Mouse (Mus musculus) stomach, postnatal 0 days (tissue): ENCODE measurements around the gene Acin1. TPM values are rescaled to one million over a fixed set of nuclear protein-coding genes. Genes with fewer than 3 reads are reported as not detected.

Source experiments
- ATAC-seq: fragments of 200-750 bp; cut with Nextera tagmentation; 2 replicates; pipeline ENCODE4 v1.8.0; 2017; ENCODE audit not compliant: low FRiP score, low TSS enrichment
- DNase-seq: peaks from one replicate; pipeline ENCODE4 v3.0.0-alpha.2; 2016; ENCODE audit warnings: low spot score
- H3K27ac ChIP-seq: fragments of 300-500 bp; sonication (generic); replicated peaks from 2 replicates; pipeline ENCODE4 v1.5.1; 2014; ENCODE audit warnings: mild to moderate bottlenecking, control low read depth
- H3K27me3 ChIP-seq: fragments of 300-500 bp; sonication (generic); 2 replicates; pipeline ENCODE4 v1.6.1; 2014; ENCODE audit warnings: low read length; ENCODE audit not compliant: control insufficient read depth, insufficient read depth
- H3K36me3 ChIP-seq: fragments of 300-500 bp; sonication (generic); 2 replicates; pipeline ENCODE4 v1.6.1; 2014; ENCODE audit warnings: low read length, mixed read lengths; ENCODE audit not compliant: control insufficient read depth, insufficient read depth
- H3K4me1 ChIP-seq: fragments of 300-500 bp; sonication (generic); replicated peaks from 2 replicates; pipeline ENCODE4 v1.6.1; 2014; ENCODE audit warnings: antibody characterized with exemption; ENCODE audit not compliant: control insufficient read depth, insufficient read depth
- H3K4me2 ChIP-seq: fragments of 300-500 bp; sonication (generic); replicated peaks from 2 replicates; pipeline ENCODE4 v1.6.1; 2014; ENCODE audit warnings: low read depth, mild to moderate bottlenecking, control low read depth, moderate library complexity
- H3K4me3 ChIP-seq: fragments of 300-500 bp; sonication (generic); 2 replicates; pipeline ENCODE4 v1.5.1; 2014; ENCODE audit warnings: low read depth, low read length, control low read depth
- H3K9ac ChIP-seq: fragments of 300-500 bp; sonication (generic); 2 replicates; pipeline ENCODE4 v1.6.1; 2014; ENCODE audit warnings: mild to moderate bottlenecking, low read length, control low read depth, mixed read lengths
- H3K9me3 ChIP-seq: fragments of 300-500 bp; sonication (generic); 2 replicates; pipeline ENCODE4 v1.6.1; 2016; ENCODE audit warnings: low read length; ENCODE audit not compliant: control insufficient read depth
- CTCF ChIP-seq: IDR thresholded peaks from 2 replicates; pipeline ENCODE4 v1.5.1; 2016; ENCODE audit warnings: antibody characterized with exemption, low read depth, mild to moderate bottlenecking, moderate library complexity
- EP300 ChIP-seq: optimal IDR thresholded peaks from 2 replicates; pipeline ENCODE3; 2016; ENCODE audit warnings: antibody characterized with exemption
- WGBS: fragments of 180-500 bp; shearing (Covaris S2); extraction: QIAGEN DNeasy Blood & Tissue Kit; methylation state at CpG from one replicate; pipeline ENCODE4 v1.1.7; 2014; 5-methylcytosine and 5-hydroxymethylcytosine counted together
- polyA plus RNA-seq: library from polyadenylated mRNA; unstranded; fragments of >200 nt; fragmentation: Nextera tagmentation; extraction: Ambion mirVana; gene quantifications from 2 replicates; pipeline ENCODE4 v1.2.1, GENCODE M21; 2015

The Acin1 gene
- polyA plus RNA-seq, 1 experiment from 2014 or later: 46.9 TPM

- no peak for DNase-seq
- Histone ChIP-seq H3K27ac (no peak overlapping the region), H3K4me1 (no peaks in the 10 kb centered on the region), H3K9ac (no peak overlapping the region), H3K9me3 (no peaks in the 10 kb centered on the region), H3K4me3 (no peak overlapping the region), H3K36me3 (peaks cover 51% of the 10 kb centered on the region), H3K4me2 (no peak overlapping the region), H3K27me3 (no peaks in the 10 kb centered on the region)
- WGBS: 92% methylated on average over 17 of the region's 17 CpGs
- no peak for ATAC-seq
- no peak for TF ChIP-seq EP300
- no peak for TF ChIP-seq CTCF
Observed at GRCm38 (mm10) chr14:54646455-54646854, 40.3 kb downstream of the Acin1 start.

GRCm38 (mm10) chr14:54644294-54644693 lies 42.4 kb downstream of the Acin1 start:
- H3K4me1 ChIP-seq: no peaks in the 10 kb centered on the region
- H3K4me2 ChIP-seq: no peak overlapping the region
- no peaks in the 10 kb centered on the region for H3K27me3 ChIP-seq
- TF ChIP-seq EP300: no peak
- peaks cover 39% of the 10 kb centered on the region for H3K36me3 ChIP-seq
- H3K27ac ChIP-seq: no peak overlapping the region
- no peak overlapping the region for H3K4me3 ChIP-seq
- no peak overlapping the region for H3K9ac ChIP-seq
- 80% methylated on average over 9 of the region's 9 CpGs for WGBS
- no peak for DNase-seq
- no peaks in the 10 kb centered on the region for H3K9me3 ChIP-seq
- no peak for ATAC-seq

GRCm38 (mm10) chr14:54643011-54643410 lies 43.7 kb downstream of the Acin1 start:
- WGBS: 90% methylated on average over 2 of the region's 2 CpGs
- Histone ChIP-seq H3K27ac (no peak overlapping the region), H3K4me1 (no peaks in the 10 kb centered on the region), H3K4me2 (no peak overlapping the region), H3K9me3 (no peaks in the 10 kb centered on the region), H3K27me3 (no peaks in the 10 kb centered on the region), H3K36me3 (peaks cover 35% of the 10 kb centered on the region), H3K9ac (no peak overlapping the region), H3K4me3 (no peak overlapping the region)
- DNase-seq (no peak), ATAC-seq (no peak)
- no peak for TF ChIP-seq CTCF
- no peak for TF ChIP-seq EP300

DNA sequence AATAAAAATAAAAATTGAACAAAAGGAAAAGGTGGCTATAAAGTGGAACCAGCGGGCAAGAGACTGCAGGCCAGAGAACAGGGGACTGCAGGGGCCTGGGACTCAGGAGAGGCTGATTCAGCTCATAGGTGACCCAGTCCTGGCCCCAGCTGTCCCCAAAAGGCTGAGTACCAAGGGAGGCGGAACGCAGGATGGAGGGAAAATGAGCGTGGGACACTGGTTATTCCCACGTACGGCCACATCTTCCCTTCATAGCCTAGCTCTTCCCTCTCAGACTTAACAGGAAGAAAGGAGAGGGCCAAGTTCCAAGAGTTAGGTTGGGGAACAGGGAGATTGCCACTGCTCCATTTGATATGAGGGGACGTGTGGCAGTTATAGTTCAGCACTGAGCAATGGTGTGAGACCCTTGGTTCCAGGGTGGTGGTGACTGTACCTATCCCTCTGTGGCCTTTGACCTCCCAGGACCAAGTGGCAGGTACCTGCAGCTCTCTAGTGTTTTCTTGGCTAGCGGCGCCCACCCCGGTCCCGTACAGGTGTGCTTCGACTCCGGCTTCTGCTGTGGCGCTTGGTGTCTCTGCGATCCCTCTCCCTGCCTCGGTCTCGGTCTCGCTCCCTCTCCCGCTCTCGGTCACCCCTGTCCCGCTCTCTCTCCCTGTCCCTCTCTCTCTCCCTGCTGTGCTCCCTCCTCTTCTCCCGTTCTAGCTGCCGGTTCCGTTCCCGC lies 44.3 kb downstream of the Acin1 start:
- ATAC-seq (no peak), DNase-seq (no peak)
- no peak overlapping the region for H3K27ac ChIP-seq
- H3K4me3 ChIP-seq: no peak overlapping the region
- TF ChIP-seq EP300: no peak
- TF ChIP-seq CTCF: no peak
- no peak overlapping the region for H3K4me2 ChIP-seq
- no peaks in the 10 kb centered on the region for H3K9me3 ChIP-seq
- no peaks in the 10 kb centered on the region for H3K4me1 ChIP-seq
- no peaks in the 10 kb centered on the region for H3K27me3 ChIP-seq
- 79% methylated on average over 25 of the region's 25 CpGs for WGBS
- no peak overlapping the region for H3K9ac ChIP-seq
- peaks cover 35% of the 10 kb centered on the region for H3K36me3 ChIP-seq

DNA sequence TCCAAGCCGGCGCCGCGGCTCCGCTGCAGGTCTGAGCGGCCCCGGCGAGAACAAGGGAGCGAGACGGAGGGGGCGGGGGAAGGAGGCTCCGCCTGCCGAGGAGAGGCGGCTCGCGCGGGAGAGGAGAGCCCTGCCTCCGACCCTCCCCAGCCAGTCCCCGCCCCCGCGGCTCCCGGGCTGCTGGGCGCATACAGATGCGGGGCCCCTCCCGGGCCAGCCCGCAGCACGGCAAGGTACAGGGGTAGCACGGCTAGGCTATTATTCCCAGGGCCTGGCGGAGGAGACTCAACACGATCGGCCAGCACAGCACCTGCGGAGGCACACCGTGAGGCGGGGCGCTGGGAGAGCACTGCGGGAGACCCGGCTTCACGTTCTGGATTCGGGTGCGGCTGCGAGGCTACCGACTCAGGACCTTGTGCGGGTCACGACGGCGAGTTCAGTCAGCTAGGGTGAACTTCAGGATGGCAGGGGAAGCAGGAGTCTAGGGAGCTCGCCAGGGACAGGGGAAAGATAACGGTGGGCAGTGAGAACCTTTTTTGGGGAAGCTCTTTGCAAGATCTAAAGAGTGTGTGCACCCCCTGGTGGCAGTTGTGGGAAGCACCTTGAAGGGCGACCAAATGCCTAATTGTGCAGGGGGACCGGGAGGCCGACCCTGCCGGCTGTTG lies 45.3 kb downstream of the Acin1 start, which contains the start of gene Cdh24:
Gene Cdh24, minus strand, starts transcription at position 60 of the 665 bp plus-strand sequence.
- ATAC-seq (peak; percentile 93), DNase-seq (peak; percentile 93)
- Histone ChIP-seq H3K4me1 (no peaks in the 10 kb centered on the region), H3K27me3 (no peaks in the 10 kb centered on the region), H3K27ac (peak within 1 kb of the TSS; percentile 58; the same call in 1 of the 2 replicates), H3K36me3 (peaks cover 33% of the 10 kb centered on the region), H3K9me3 (no peaks in the 10 kb centered on the region), H3K9ac (peak within 1 kb of the TSS; percentile 66), H3K4me2 (peak within 1 kb of the TSS; percentile 97), H3K4me3 (peak within 1 kb of the TSS; percentile 72)
- TF ChIP-seq CTCF (peak; percentile 89), EP300 (no peak)
- under 1% methylated on average over 46 of the region's 52 CpGs for WGBS

- H3K4me2 ChIP-seq: peak within 1 kb of the TSS; percentile 97
- H3K9me3 ChIP-seq: no peaks in the 10 kb centered on the region
- H3K27me3 ChIP-seq: no peaks in the 10 kb centered on the region
- H3K9ac ChIP-seq: peak within 1 kb of the TSS; percentile 66
- H3K27ac ChIP-seq: peak within 1 kb of the TSS; percentile 58; the same call in 1 of the 2 replicates
- no peak for TF ChIP-seq EP300
- no peak for TF ChIP-seq CTCF
- ATAC-seq: no peak; the same call in 1 of the 2 replicates
- no peak for DNase-seq
- no peaks in the 10 kb centered on the region for H3K4me1 ChIP-seq
- H3K36me3 ChIP-seq: peaks cover 28% of the 10 kb centered on the region
- H3K4me3 ChIP-seq: peak within 1 kb of the TSS; percentile 72
- WGBS: 0% methylated on average over 11 of the region's 28 CpGs
Observed at GRCm38 (mm10) chr14:54640946-54641304, 45.8 kb downstream of the Acin1 start, which contains the start of gene Gm17606. Gene Gm17606 (plus strand): TSS chr14:54640952.
